Mouse (Mus musculus): ENCODE results near the gene Kcnn1.

Kcnn1 gene

DNA sequence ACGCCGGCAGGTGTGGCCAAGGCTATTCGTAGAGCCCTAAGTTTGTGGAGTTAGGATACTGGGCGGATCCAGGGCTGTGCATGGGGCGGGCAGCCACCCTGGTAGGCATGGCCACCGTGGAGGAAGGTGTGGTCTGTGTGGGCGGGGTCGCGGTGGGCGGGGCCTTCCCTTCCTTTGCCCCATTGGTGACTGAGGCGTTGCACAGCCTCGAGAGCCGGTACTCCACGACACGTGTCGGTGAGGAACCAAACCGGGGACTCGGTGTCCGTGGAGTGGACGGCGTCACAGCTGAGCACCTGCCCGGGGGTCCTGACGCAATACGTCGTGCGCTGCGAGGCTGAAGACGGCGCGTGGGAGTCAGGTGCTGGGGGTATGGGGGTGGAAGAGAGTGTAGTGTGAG, 46.4 kb downstream of the Kcnn1 start:
- DNase-seq (ENCODE audit: low spot score in 2 of 2), result peak; percentile 75 to 85

DNA sequence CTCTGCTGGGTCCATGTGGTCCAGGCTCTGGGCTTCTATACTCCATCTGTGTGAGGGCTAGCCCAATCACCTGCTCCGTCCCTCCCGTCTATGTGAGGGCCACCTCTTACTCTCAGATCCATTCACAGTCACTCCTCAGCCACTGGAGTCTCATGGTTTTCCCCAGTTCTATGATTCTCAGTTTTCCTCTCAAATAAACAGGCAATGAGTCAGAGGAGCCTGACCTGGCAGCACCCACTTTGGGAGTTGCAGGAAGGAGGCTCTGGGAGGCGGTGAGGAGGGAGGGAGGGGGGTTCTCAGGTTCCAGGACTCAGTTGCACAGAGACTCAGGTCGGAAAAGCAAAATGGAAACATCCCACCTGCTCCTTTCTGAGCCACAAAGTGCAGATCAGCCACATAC, 50.2 kb downstream of the Kcnn1 start:
- DNase-seq (ENCODE audit: low spot score in 2 of 2), result no peak

DNA sequence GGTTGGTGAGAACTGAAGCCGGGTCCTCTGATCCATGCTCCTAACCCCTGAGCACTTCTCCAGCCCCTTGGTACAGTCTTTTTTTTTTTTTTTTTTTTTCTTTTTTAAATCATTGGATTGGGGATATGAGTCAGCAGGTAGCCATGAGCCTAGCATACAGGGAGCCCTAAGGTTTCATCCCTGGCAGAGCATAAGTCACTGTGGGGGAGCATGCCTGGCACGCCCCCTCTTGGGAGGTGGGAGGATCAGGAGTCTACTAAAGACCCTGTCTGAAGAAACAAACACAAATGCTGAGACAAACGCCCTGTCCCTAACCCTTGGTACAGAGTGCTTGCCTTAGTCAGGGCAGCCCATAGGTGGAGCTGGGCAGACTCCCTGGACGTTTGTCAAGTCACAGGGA, 51.0 kb downstream of the Kcnn1 start:
- DNase-seq (ENCODE audit: low spot score in 2 of 2), result no peak

DNA sequence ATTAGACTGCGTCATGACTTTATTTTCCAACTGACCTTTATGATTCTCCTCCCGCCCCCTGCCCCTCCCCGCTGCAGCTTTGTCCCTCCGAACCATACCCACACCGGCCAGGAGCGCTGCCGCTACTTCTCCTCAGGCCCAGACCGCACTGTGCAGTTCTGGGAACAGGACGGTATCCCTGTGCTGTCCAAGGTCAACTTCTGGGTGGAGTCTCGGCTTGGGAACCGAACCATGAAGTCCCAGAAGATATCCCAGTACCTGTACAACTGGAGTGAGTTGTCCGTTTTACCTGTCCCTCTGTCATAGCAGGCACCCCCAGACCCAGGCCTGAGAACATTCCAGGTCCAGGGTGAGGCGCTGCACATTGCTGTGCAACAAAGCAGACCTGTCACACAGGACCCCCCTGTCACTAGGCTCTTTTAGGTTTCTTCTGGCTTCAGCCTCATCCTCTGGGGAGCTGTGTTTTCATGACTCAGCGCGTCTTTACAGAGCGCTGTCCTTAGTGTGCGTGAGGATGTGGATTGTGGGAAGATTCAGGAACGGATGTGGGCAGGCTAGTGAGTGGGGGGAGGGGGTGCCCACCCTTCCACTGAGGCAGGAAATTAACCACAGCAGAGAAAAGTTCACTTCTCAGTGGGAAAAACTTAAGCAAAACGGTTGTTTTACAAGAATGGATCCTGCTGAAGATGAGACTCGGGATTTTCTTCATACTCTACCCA, 51.9 kb downstream of the Kcnn1 start:
- DNase-seq (ENCODE audit: low spot score in 2 of 2), result no peak

DNA sequence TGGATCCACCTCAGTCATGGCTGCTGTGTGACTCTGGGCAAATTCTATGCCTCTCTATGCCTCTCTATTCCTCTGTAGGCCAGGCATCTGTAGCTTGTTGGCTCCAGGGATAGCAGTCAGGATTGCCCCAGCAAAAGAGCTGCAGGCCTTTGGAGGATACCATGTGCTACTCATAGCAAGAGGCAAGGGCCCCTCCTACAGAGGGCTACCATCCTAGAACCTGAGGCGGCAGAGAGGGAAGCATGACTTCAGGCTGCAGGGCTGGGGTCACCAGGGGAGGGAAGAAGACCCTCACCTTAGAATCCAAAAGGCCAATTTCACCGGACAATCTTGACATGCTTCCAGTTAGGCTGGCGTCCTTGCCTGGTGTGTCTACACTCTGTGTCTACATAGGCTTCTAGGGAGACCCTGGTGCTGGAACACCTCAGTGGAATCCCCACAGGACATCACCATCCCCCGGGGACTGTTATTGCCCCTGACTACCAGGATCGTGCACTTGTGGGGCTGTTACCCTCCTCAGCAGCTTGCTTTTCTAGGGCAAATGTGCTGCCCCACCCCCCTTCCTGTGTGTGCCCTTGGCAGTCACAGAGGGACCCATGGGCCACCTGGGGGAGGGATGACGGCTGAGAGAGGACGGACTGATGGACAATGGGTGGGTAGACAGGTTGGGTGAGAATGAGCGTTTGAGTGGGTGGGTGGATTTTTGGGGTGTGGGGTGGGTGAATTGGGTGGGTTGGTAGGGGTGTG, 53.9 kb downstream of the Kcnn1 start:
- DNase-seq (ENCODE audit: low spot score in 2 of 2), result no peak

DNA sequence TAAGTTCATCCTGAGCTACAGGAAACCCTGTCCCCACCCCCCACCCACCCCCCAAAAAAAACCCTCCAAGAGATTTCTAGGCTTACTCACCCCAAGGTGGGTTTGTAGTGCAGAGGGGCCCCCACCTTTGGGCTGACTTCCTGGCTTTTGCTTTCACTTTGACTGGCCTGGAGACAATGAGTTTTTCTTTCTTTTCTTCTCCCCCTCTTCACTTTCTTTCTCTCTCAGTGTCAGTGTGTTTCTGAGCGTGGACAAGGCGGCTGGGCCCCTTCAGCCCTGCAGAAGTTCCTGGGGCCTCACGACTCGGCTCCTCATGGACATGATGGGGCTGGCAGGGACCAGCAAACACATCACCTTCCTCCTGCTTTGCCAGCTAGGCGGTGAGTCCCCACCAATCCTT, 54.8 kb downstream of the Kcnn1 start, which contains the start of gene Il12rb1:
Gene Il12rb1 (plus strand): TSS at position 211 of the 400 bp plus-strand sequence.
- DNase-seq (ENCODE audit: low spot score in 2 of 2), result no peak

DNA sequence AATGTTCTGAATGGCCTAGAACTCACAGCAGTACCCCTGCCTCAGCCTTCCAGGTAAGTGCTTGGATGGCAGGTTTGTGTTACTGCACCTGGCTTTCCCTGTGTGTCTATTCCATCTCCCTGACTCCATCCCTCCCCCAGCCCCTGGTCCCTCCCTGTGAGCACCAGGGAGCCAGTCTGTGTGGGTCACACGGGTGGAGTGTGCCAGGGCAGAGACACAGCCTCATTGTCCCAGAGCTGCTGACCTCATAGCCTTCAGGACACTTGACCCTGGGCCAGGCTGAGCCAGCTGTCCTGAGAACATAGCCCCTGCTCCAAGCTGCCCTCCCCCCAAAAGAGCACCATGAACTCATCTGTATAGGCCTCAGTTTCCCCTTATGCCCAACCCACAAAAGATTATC, 55.8 kb downstream of the Kcnn1 start:
- DNase-seq (ENCODE audit: low spot score in 2 of 2), result no peak

DNA sequence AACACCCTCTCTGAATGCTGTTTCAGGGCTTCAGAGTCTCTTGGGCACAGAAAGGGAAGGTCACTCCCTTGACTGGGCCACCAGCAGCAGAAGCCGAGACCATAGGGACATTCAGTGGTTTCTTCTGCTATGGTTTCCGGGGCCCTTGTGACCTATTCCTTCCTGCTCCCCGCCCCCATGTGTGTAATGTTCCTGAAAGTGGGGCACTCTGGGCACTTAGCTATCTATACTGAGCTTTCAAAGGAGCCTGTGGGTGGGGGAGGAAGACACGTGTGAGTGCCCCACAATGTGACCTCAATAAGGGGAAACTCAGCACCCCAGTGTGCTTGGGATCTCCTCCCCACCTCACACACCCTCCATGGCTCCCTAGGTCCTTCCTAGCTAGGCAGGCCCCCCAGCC, 56.5 kb downstream of the Kcnn1 start:
- DNase-seq (ENCODE audit: low spot score in 2 of 2), result peak in 1 of 2 experiments; percentile 67

DNA sequence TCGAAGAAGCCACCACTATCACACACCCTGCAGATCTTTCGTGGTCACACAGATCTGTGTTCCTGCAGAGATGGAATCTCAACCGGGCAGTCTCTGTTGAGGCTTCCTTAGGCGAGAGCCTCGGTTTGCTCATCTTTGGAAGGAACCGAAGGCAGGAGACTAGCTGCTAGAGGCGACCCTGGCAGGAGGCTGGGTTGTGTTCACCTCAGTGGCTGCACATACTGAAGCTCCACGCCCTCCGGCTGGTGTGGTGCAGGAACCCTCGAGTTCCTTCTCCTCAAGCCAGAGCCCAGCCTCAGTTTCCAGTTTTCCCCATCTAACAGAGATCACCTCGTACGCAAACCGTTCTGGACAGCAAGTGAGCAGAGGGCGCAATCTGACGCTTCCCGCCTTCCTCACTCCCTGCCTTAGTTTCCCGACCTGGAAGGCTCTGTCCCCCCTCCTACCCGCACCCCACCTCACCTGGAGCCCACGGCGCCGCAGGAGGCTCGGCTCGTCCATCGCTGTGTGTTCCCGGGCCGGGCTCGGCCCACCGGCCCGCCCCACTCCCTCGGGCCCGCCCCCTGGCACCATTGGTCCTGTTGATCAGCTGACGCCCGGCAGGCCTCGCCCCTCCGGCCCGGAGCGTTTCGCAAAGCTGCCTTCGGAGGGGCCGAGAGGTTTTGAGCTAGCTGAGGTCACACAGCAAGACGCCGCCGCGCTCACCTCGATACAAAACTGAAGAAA, 58.4 kb downstream of the Kcnn1 start, which contains the start of gene Mast3:
Gene Mast3 (minus strand): TSS at position 574 of the 726 bp plus-strand sequence.
- DNase-seq (ENCODE audit: low spot score in 2 of 2), result peak; percentile 86 to 93

DNA sequence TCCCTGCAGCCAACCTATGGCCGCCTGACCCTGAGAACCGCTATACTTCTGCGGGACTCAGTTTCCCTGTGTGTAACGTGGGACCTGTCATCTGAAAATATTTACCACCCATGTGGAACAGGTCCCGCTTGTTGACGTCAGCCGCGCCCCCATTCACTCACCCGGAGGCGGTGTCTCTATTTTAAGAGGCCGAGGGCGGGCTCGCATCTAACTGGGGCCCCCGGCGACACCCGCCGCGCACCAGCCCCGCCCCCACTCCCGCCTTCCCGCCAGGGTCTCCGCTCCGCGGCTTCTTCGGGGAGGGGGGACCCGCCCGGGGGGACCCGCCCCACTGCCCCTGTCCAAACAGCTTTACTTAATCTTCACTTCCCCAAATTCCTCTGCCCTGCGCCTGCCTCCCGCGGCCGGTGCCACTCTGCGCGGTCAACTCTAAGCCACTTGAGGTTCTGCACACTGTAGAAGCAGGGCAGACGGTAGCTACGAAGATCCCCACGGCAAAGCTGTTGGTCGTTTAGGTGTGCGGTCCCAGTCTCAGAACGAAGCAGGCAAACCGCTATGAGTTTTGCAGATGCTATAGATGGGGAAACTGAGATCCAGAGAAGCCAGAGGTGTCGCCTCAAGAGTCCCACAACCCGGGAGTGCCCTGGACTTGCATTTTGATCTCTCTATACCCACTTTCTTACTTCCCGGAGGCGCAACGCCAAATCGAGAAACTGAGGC, 59.1 kb downstream of the Kcnn1 start:
- DNase-seq (ENCODE audit: low spot score in 2 of 2), result peak; percentile 81 to 88

DNA sequence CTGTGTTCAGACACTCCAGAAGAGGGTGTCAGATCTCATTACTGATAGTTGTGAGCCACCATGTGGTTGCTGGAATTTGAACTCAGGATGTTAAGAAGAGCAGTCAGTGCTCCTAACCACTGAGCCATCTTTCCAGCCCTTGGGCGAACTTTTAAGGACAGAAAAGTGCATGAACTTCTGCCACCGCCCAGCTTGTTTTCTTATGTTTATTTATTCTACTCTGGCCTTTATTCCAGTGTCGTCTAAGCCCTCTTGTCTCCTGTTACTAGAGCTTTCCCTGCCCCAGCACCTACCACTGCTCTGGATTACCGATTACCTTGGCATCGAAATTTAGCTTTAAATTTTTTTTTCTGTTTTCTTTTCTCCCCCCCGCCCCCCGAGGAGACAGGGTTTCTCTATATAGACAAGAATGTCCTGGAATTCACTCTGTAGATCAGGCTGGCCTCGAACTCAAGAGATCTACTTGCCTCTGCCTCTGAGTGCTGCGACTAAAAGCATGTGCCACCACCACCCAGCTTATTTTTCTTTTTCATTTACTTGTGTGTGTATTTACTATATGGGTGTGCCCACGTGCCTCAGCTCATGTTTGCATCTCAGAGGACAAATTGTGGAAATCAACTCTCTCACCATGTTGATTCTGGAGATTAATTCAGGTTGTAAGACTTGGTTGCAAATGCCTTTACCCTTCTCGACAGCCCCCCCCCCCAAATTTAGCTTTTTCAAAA, 60.1 kb downstream of the Kcnn1 start:
- no peak for DNase-seq (ENCODE audit: low spot score in 2 of 2)

DNA sequence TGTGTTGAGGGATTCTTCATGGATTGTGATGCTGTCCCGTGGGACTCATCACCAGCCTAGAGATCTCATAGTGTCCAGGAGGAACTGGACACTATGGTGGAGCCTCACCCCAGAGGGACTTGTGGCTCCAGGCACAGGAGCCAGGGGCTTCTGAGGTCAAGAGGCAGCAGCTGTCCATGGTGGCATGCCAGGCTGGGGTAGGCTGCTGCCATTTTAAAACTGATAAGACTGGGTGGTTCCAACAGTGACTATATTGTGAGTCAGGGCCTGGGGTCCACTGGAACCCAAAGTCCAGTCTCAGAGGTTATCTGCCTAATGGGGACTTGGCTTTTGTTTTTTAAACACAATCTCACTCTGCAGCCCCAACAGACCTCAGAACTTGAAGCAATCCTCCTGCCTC, 61.2 kb downstream of the Kcnn1 start:
- no peak for DNase-seq (ENCODE audit: low spot score in 2 of 2)

DNA sequence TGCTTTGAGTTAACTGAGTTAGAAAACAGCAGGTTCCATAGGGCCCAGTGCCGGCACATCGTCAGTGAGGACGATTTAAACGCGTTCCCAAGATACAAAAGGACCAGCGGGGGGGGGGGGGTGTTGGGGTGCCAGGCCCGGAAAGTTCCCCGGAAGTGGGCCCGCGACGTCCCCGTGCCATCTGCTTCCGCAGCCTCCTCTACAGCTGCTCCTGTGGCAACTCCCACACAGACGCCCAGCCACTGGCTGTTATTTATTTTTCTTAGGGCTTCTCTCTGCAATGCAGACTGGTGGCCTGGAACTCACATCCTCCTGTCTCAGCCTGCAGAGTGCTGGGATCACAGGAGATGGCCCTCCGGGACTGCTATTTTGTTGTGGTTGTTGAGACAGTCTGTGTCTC, 61.9 kb downstream of the Kcnn1 start:
- no peak for DNase-seq (ENCODE audit: low spot score in 2 of 2)

DNA sequence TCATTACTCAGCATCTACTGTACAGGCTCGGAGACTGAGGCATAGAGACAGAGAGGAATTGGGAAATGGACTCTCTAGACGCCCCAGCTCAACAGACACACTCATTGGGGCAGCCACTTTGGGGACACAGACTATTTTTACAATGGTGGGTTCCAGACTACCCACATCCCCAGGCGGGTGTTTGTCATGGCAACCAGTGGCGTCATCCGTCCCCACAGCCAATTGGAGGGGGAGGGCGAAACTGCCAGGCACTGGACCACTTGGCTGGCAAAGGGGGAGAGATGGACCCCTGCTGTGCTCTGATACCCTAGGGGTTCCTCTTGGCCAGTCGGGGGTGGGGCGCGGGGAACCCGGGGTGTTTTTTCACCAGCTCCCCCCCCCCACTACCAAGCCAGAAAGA, 62.4 kb downstream of the Kcnn1 start:
- no peak for DNase-seq (ENCODE audit: low spot score in 2 of 2)

DNA sequence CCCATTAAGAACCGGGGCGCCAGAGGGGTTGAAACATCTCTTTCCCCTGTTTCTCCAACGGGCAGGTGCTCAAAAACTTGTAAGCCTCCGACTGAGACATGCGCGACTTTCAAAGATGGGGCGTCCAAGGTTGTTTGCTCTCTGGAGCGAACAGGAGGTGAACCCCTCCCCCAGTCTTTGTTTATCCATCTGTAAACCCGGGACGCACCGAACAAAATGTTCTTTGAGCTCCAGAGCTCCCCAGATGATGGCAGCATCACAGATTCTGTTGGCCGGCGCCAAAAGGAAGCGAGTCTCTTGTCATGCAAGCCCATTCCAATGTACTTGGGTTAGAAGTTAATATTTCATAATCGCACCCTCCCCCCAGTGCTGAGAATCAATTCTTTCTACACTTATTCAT, 64.8 kb downstream of the Kcnn1 start:
- no peak for DNase-seq (ENCODE audit: low spot score in 2 of 2)

DNA sequence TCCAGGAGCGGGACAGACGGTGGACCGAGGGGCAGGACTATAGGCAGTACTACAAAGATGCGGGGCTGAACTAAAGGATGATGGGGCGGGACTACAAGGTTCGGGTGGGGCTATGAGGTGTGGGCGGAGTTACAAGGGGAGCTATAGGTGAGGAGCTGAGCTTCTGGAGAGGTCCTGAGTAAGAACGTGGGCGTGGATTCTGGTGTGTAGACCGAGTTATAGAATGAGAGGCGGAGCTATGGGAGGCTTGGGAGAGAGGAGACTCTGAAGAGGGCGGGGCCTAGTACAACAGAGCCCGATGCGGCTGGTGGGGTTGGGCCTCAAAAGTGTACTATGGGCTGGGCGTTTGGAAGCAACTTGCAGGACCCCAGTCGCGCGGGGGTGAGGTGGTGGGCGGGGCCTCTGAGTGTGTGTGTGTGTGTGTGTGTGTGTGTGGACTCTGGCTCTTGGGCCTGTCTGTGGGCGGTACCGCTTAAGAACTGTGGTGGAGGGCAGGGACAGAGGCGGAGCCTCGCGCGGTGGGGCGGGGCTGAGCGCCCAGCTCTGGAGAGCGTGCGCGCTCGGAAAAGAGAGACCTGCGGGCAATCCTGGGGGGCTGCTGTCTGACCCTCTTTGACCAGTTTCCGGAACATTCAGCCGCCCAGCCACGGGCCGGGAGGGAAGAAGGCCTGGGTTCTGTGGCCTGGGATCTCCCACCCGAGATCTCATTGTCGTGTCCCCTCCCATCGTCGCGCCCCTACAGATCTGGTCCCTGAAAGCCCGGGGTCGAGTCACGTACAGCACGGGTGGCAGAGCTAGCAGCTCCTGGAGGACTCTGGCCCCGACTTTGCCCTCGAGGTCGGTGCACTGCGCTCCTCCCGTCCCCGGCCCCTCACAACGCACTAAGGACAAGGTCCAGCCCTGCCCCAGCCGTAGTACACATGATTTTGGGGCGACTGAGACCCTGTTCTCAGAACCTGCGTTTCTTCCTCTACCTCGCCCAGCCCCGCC, 65.7 kb downstream of the Kcnn1 start:
- DNase-seq (ENCODE audit: low spot score in 2 of 2), result peak; percentile 87 to 90

DNA sequence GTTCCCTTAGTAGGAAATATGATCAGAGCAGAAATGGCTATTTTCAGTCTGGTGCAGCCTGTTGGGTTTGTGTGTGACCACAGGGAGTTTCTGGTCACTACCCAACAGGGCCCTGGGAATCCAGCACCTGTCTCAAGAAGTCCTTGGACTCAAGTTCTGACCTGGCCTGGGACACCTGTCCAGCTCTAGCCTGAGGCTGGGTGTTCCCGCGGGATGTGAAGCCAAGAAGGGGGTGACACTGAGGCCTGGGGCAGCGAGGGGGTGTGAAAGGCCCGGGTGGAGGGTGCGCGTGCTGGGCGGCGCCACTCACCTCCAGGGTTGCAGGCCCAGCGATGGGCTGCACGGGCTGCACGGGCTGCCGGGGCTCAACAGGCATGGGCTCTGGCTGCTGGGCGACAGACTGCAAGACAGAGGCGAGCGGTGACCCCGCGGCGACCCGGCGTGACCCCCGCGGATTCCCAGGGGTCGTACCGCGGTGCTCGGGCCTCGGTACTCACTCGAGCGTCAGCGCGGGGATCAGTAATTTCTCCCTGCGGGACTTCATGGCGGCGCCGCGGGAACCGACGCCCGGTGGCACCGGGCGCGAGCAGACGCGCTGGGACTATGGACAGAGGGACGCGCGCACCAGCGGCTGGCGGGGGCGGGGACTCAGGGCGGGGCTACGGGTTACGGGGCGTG, 66.5 kb downstream of the Kcnn1 start:
- DNase-seq (ENCODE audit: low spot score in 2 of 2), result no peak

DNA sequence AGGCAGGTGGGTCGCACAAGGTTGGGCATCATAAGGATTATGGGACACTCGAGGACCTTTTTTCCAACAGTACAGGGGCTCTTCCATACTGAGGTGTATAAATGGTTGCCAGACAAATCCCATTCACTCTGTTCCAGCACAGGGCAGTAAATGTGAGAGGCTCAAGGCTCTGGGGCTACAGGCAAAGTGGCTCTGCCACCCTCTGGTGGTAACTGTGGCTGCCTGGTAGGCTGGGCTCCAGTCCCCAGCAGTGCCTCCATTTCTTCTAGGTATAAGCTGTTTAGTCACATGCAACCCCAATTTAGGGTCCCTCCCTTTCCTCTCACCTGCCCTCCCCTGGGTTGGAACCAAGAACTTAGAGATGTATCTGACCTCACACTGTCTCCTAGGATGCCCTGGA, 67.7 kb downstream of the Kcnn1 start:
- DNase-seq (ENCODE audit: low spot score in 2 of 2), result no peak

DNA sequence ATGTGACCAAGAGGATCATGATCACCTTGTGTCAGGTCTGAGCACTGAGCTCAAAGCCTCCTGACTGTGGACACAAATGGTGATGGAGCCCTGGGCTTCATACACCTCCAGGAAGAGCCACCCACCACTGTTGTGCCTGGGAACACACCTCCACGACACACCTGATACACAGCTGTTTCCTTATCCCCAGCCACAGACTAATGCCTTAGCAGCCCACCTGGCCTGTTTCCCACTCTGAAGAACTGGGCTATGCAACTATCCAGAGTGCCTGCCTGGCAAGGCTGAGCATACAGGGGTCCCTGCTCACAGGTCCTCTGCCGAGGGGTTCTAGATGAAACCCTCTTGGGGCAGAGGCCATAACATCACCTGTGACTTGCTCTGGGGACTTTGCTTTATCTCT, 68.8 kb downstream of the Kcnn1 start:
- DNase-seq (ENCODE audit: low spot score in 2 of 2), result no peak

Measured in spleen, postnatal 4 days (tissue).